Mouse (Mus musculus): ENCODE measurements at regions not wholly inside any gene's neighbourhood (a gene's known extent, or its start where the extent isn't known, plus 50 kb on each side); places are given as distances from the start of the nearest gene placed in this dataset.

DNA sequence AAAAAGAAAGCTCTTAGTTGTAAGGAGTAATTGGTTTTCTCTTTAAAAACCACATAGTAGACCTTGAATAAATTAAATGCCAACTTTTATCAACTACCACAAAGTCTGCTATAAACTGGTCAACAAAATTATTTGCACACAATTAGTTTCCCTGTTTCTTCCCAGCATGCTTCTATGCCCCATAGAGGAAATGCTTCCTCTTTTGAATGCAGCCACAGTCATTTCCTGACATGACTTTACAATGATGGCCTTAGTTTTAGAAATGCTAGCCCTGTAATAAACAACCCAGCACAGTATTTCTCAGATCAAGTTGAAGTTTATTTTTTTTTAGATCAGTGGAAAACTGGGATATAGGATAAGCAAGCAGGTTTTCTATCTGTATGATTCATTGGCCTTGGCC is 768.5 kb upstream of the Klhl1 start:
- Histone ChIP-seq H3K4me2 (no peak overlapping the region), H3K36me3 (no peaks in the 10 kb centered on the region), H3K4me3 (no peak overlapping the region), H3K4me1 (replicated peaks) (no peaks in the 10 kb centered on the region), H3K27me3 (no peaks in the 10 kb centered on the region), H3K27ac (replicated peaks) (no peak overlapping the region), H3K9me3 (no peaks in the 10 kb centered on the region), H3K9ac (no peak overlapping the region)
- no peak for ATAC-seq (ENCODE audit: low FRiP score, low read depth)

DNA sequence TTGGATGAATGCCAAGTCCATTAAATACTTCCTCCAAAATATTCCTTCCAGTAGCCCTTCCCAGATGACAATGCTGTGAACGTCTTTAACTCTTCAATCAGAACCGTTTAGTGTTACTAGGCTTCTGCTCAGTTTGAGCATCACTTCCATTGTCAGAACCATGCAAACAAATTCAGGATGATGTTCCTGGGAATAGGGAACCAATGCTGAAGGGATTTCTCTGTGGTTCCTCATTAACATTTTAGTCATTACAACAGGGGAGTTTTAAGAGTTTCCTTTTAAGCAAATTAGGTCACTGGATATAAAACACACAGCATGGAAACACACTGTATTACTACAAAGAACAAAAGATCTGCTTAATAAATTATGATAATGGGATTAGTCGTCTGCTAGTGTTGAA is 739.6 kb upstream of the Klhl1 start:
- no peak for ATAC-seq (ENCODE audit: low FRiP score, low read depth)
- Histone ChIP-seq H3K36me3 (no peaks in the 10 kb centered on the region), H3K9me3 (no peaks in the 10 kb centered on the region), H3K4me1 (replicated peaks) (no peaks in the 10 kb centered on the region), H3K9ac (no peak overlapping the region), H3K4me3 (no peak overlapping the region), H3K27ac (replicated peaks) (no peak overlapping the region), H3K27me3 (no peaks in the 10 kb centered on the region), H3K4me2 (no peak overlapping the region)
- WGBS: 26% methylated on average over 3 of the region's 3 CpGs
